Mouse (Mus musculus): ENCODE results near the gene Hnrnph3.

- TF ChIP-seq CTCF (IDR thresholded peaks at IDR 0.05; ENCODE audit: control insufficient read depth, insufficient read depth, insufficient replicate concordance, low read depth, low read length) (no peak), POLR2A (IDR thresholded peaks at IDR 0.05; ENCODE audit: control insufficient read depth, low read depth, low read length) (no peak)
Observed at GRCm38 (mm10) chr10:63032956-63033355, 8.9 kb upstream of the Hnrnph3 start.
